Mouse (Mus musculus) heart, postnatal 0 days (tissue): Measurements from ENCODE around the gene Fbxo34. TPM values are rescaled to one million over a fixed set of nuclear protein-coding genes. Genes with fewer than 3 reads are reported as not detected.
"Not testable (repeated sequence)": the region's sequence is repeated elsewhere in the genome, so short reads cannot be mapped to it uniquely, and the experiment has no call there.

Source experiments
- ATAC-seq: fragments of 200-750 bp; cut with Nextera tagmentation; 2 replicates; pipeline ENCODE4 v1.8.0; 2017; ENCODE audit warnings: low read depth, moderate number of reproducible peaks, moderate library complexity; ENCODE audit not compliant: insufficient read depth
- DNase-seq: peaks from one replicate; pipeline ENCODE4 v3.0.0-alpha.2; 2016; ENCODE audit warnings: low spot score
- H3K27ac ChIP-seq: fragments of 300-500 bp; sonication (generic); 2 replicates; pipeline ENCODE4 v1.5.1; 2014; ENCODE audit warnings: low read depth, mild to moderate bottlenecking
- H3K27me3 ChIP-seq: fragments of 300-500 bp; sonication (generic); 2 replicates; pipeline ENCODE4 v1.6.1; 2014; ENCODE audit warnings: low read length, mixed read lengths; ENCODE audit not compliant: control insufficient read depth, insufficient read depth
- H3K36me3 ChIP-seq: fragments of 300-500 bp; sonication (generic); replicated peaks from 2 replicates; pipeline ENCODE4 v1.6.1; 2014; ENCODE audit warnings: low read length, mixed read lengths; ENCODE audit not compliant: control insufficient read depth, insufficient read depth
- H3K4me1 ChIP-seq: fragments of 300-500 bp; sonication (generic); 2 replicates; pipeline ENCODE4 v1.6.1; 2014; ENCODE audit warnings: antibody characterized with exemption; ENCODE audit not compliant: control insufficient read depth, insufficient read depth
- H3K4me2 ChIP-seq: fragments of 300-500 bp; sonication (generic); 2 replicates; pipeline ENCODE4 v1.6.1; 2014; ENCODE audit warnings: low read depth, mild to moderate bottlenecking, low read length, moderate library complexity
- H3K4me3 ChIP-seq: fragments of 300-500 bp; sonication (generic); 2 replicates; pipeline ENCODE4 v1.5.1; 2014; ENCODE audit warnings: low read depth, low read length
- H3K9ac ChIP-seq: fragments of 300-500 bp; sonication (generic); replicated peaks from 2 replicates; pipeline ENCODE4 v1.6.1; 2014; ENCODE audit warnings: low read depth, low read length, mixed read lengths
- H3K9me3 ChIP-seq: fragments of 300-500 bp; sonication (generic); replicated peaks from 2 replicates; pipeline ENCODE4 v1.6.1; 2016; ENCODE audit warnings: low read length; ENCODE audit not compliant: control insufficient read depth
- CTCF ChIP-seq: IDR thresholded peaks from 2 replicates; pipeline ENCODE4 v1.5.1; 2016; ENCODE audit warnings: antibody characterized with exemption, control low read depth, low read depth
- EP300 ChIP-seq: IDR thresholded peaks from 2 replicates; pipeline ENCODE4 v1.6.1; 2016; ENCODE audit warnings: antibody characterized with exemption, low read depth
- WGBS: fragments of 180-500 bp; shearing (Covaris S2); extraction: QIAGEN DNeasy Blood & Tissue Kit; methylation state at CpG from one replicate; pipeline ENCODE4 v1.1.7; 2014; 5-methylcytosine and 5-hydroxymethylcytosine counted together
- polyA plus RNA-seq: library from polyadenylated mRNA; unstranded; fragments of >200 nt; fragmentation: Nextera tagmentation; extraction: Ambion mirVana; gene quantifications from 2 replicates; pipeline ENCODE4 v1.2.1, GENCODE M21; 2015
- total RNA-seq: library from RNA; depleted of rRNA; stranded (reverse); fragments of >200 nt; gene quantifications from 2 replicates; pipeline ENCODE4 v1.2.3, GENCODE M21; 2014; ENCODE audit warnings: low replicate concordance

The Fbxo34 gene
- total and polyA plus RNA-seq, 2 experiments from 2014 or later: 9.9 to 12.8 TPM

GRCm38 (mm10) chr14:47528293-47528692 lies 78.1 kb downstream of the Fbxo34 start:
- H3K4me2 ChIP-seq: no peak overlapping the region
- H3K36me3 ChIP-seq: peaks cover 14% of the 10 kb centered on the region; the same call in 1 of the 2 replicates
- 74% methylated on average over 3 of the region's 3 CpGs for WGBS
- no peaks in the 10 kb centered on the region for H3K27me3 ChIP-seq
- ATAC-seq (no peak), DNase-seq (no peak)
- peaks cover 5% of the 10 kb centered on the region; the same call in 1 of the 2 replicates for H3K4me1 ChIP-seq
- no peak overlapping the region for H3K27ac ChIP-seq
- TF ChIP-seq EP300: no peak
- TF ChIP-seq CTCF: no peak
- H3K4me3 ChIP-seq: no peak overlapping the region
- no peak overlapping the region for H3K9ac ChIP-seq
- no peaks in the 10 kb centered on the region for H3K9me3 ChIP-seq

DNA sequence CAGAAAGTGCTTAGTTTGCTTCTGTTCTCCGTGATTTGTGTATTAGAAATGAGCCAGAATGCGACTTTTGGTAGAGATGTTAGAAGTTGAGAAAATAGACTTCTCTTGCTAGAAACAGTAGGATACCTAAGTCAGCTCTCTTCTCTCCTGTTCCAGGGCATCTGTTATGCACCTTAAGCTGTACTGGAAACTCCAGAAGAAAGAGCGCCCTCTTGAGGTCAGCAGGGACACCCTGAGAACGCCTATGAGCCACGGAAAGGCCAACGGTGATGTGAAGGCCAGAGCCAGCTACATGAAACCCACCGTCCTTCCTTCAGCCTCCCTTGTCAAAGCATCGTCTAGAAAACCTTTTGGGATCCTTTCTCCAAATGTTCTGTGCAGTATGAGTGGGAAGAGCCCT lies 78.8 kb downstream of the Fbxo34 start:
- WGBS: 36% methylated on average over 8 of the region's 8 CpGs
- DNase-seq (peak; percentile 62), ATAC-seq (no peak)
- no peaks in the 10 kb centered on the region for H3K9me3 ChIP-seq
- TF ChIP-seq EP300 (no peak), CTCF (peak; percentile 76)
- no peak overlapping the region for H3K27ac ChIP-seq
- H3K36me3 ChIP-seq: peaks cover 14% of the 10 kb centered on the region; the same call in 1 of the 2 replicates
- H3K4me1 ChIP-seq: peaks cover 9% of the 10 kb centered on the region; the same call in 1 of the 2 replicates
- H3K4me3 ChIP-seq: no peak overlapping the region
- H3K27me3 ChIP-seq: no peaks in the 10 kb centered on the region
- H3K4me2 ChIP-seq: no peak overlapping the region
- no peak overlapping the region for H3K9ac ChIP-seq

DNA sequence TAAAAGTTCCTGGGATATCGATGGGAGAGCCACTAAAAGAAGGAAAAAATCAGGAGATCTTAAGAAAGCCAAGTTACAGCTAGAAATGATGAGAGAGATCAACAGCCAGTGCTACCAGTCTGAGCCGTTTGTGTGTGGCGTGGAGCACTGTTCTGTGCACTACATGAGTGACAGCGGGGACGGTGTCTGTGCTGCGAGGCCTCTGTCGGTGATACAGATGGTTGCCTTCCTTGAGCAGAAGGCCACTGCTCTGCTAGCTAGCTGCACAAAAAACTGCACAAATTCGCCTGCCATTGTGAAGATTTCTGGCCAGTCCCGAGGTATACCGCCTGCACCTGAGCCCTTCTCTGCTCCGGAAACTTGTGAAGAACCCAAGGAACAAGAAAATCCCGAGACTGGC lies 79.4 kb downstream of the Fbxo34 start:
- peaks cover 14% of the 10 kb centered on the region; the same call in 1 of the 2 replicates for H3K36me3 ChIP-seq
- DNase-seq, ATAC-seq, H3K9ac ChIP-seq, H3K4me2 ChIP-seq, H3K4me3 ChIP-seq, H3K27me3 ChIP-seq, H3K9me3 ChIP-seq, H3K27ac ChIP-seq: not testable (repeated sequence)
- WGBS: 82% methylated on average over 10 of the region's 12 CpGs
- H3K4me1 ChIP-seq: peaks cover 11% of the 10 kb centered on the region; the same call in 1 of the 2 replicates

DNA sequence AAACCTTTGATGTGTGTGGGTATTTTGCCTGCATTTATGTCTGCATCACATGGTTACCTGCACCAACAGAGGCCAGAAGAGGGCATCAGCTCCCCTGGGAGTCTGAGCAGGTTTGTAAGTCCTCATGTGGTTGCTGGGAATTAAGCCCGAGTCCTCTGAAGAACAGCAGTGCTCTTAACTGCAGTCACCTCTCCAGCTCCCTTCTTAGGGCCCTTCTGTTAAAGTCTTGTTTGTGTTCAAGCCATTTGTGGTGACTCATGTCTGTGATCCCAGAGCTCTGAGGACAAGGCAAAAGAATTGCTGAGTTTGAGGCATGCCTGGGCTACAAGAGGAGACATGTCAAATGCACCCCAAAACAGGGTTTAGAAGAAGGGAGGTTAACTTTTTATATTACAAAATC lies 82.3 kb downstream of the Fbxo34 start:
- H3K4me3 ChIP-seq: no peak overlapping the region
- TF ChIP-seq CTCF: no peak
- no peak for TF ChIP-seq EP300
- H3K4me2 ChIP-seq: no peak overlapping the region
- H3K36me3 ChIP-seq: peaks cover 5% of the 10 kb centered on the region; the same call in 1 of the 2 replicates
- no peaks in the 10 kb centered on the region for H3K9me3 ChIP-seq
- H3K9ac ChIP-seq: no peak overlapping the region
- H3K4me1 ChIP-seq: peaks cover 11% of the 10 kb centered on the region; the same call in 1 of the 2 replicates
- WGBS: 71% methylated on average over 1 of the region's 1 CpGs
- H3K27ac ChIP-seq: 0 out of 2 replicates have a peak overlapping the region, but pooled peaks have one; percentile 84
- ATAC-seq (no peak), DNase-seq (no peak)
- H3K27me3 ChIP-seq: no peaks in the 10 kb centered on the region

DNA sequence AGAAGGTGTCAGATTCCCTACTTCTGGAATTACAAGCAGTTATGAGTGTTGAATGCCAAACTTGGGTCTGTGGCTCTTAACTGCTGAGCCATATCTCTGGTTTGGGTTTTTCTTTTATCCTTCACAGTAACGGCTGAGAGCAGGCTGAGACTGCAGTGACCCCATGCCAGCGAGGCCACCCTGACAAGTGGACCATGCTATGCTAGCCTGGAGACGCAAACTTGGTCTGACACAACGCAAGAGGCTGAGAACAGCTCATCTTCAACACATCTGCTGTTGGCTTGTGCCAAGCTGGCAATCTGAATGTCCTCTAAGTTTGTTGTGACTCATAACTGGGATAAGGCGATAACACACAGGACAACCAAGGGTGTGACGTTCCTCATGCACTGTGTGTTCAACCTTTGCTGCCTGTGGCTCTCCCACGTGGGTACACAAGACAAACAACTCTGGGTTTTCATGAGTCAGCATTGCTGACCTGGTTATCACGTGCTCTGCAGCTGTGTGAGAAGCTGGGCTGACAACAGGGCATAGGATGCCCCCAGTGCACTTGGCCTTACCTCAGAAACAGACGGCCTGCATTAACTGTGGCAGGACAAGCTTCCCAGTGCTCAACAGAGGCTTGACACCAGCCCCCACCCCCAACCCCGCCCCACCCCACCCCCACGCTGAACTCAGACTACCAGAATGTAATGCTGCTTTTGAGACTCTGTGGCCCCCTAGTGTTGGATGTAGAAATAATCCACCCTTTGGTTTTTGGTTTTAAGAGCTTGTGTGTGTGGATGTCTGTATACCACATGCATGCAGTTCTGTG lies 83.3 kb downstream of the Fbxo34 start:
- 12% methylated on average over 11 of the region's 11 CpGs for WGBS
- TF ChIP-seq EP300 (peak; percentile 52; the same call in 1 of the 2 replicates), CTCF (peak; percentile 63)

More for the DNA sequence above, 83.3 kb downstream of the Fbxo34 start:
- H3K4me1 ChIP-seq: peaks cover 11% of the 10 kb centered on the region; the same call in 1 of the 2 replicates
- H3K27me3 ChIP-seq: no peaks in the 10 kb centered on the region
- H3K4me2 ChIP-seq: peak overlapping the region; percentile 28; the same call in 1 of the 2 replicates
- no peak overlapping the region for H3K4me3 ChIP-seq
- DNase-seq (peak; percentile 77), ATAC-seq (peak; percentile 88)
- peak overlapping the region; percentile 84 for H3K27ac ChIP-seq
- no peaks in the 10 kb centered on the region for H3K9me3 ChIP-seq
- no peak overlapping the region for H3K9ac ChIP-seq
- 0 out of 2 replicates have a peak, but pooled peaks cover 4% of the 10 kb centered on the region for H3K36me3 ChIP-seq
